Mouse (Mus musculus): ENCODE measurements around the gene Ddx55. TPM values are rescaled to one million over a fixed set of nuclear protein-coding genes. Genes with fewer than 3 reads are reported as not detected.
"Not testable (repeated sequence)": the region's sequence is repeated elsewhere in the genome, so short reads cannot be mapped to it uniquely, and the experiment has no call there.

The Ddx55 gene
- total RNA-seq, 1 experiment from 2014 or later = 28.2 TPM

DNA sequence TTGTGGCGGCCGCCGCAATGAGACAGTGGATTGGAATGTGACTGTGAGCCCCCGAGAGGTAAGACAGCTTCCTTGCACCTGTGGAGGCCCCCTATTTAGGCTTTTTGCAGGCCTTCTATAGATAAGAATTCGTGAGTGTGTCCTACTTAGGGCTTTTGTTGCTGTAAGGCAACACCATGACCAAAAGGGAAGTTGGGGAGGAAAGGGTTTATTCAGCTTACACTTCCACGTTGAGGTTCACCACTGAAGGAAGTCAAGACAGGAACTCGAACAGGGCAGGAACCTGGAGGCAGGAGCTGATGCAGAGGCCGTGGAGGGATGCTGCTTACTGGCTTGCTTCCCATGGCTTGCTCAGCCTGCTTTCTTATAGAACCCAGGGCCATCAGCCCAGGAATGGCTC, 47.1 kb downstream of the Ddx55 start:
- ATAC-seq (ENCODE audit: extremely low read depth, insufficient number of reproducible peaks, low FRiP score, poor library complexity, severe bottlenecking) = not testable (repeated sequence)

DNA sequence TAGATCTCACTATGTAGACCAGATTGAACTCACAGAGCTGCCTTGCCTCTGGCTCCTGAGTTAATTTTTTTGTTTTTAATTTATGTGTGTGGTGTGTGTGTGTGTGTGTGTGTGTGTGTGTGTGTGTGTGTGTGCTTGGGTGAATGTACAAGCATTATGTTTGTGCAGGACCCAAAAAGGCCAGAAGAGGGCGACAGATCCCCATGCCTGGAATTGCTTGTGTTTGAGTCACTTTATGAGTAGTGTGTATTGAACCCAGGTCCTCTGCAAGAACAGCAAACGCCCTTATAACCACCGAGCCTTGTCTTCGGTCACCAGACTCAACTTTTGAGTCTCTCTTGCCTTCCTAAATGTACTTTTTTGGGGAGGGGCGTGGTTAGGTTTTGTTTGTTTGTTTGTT, 49.7 kb downstream of the Ddx55 start:
- no peak for ATAC-seq (ENCODE audit: extremely low read depth, insufficient number of reproducible peaks, low FRiP score, poor library complexity, severe bottlenecking)

DNA sequence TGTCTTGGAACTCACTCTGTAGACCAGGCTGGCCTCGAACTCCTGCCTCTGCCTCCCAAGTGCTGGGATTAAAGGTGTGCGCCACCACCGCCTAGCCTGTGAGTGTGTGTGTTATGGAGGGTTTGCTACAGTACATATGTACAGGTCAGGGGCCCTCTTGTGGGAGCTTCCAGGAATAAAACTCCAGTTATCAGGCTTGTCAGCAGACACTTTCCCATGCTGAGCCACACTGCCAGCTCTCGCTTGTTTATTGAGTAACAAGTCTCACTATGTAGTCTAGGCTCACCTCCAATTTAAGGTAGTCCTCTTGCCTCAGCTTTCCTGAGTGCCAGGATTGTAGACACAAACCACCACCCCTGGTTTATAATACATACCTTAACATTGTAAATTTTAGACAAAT, 51.6 kb downstream of the Ddx55 start:
- no peak for ATAC-seq (ENCODE audit: extremely low read depth, insufficient number of reproducible peaks, low FRiP score, poor library complexity, severe bottlenecking)

GRCm38 (mm10) chr5:124605041-124605622, 52.5 kb downstream of the Ddx55 start:
- no peak for ATAC-seq (ENCODE audit: extremely low read depth, insufficient number of reproducible peaks, low FRiP score, poor library complexity, severe bottlenecking)

- no peak for ATAC-seq (ENCODE audit: extremely low read depth, insufficient number of reproducible peaks, low FRiP score, poor library complexity, severe bottlenecking)
These were observed 58.3 kb downstream of the Ddx55 start for GRCm38 (mm10) chr5:124610965-124611364.

DNA sequence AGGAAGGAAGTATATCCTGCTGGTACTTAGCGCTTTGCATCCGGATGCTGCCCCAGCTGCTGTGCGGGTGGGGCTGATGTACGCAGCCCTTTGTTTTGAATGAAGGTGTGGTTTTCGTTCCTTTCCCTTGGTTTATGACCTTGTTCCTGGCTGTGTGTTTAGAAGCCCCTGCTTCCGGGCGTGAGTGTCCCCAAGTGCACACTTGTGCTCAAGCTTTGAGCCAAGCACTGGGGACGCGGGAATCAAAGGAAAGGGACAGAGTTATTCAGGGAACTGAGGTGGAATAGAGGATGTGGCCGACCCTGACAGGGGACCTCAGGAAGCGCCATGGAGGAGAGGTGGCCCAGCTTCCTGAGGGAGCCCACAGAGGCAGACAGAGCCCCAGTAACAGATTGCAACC, 62.0 kb downstream of the Ddx55 start:
- no peak for ATAC-seq (ENCODE audit: extremely low read depth, insufficient number of reproducible peaks, low FRiP score, poor library complexity, severe bottlenecking)

DNA sequence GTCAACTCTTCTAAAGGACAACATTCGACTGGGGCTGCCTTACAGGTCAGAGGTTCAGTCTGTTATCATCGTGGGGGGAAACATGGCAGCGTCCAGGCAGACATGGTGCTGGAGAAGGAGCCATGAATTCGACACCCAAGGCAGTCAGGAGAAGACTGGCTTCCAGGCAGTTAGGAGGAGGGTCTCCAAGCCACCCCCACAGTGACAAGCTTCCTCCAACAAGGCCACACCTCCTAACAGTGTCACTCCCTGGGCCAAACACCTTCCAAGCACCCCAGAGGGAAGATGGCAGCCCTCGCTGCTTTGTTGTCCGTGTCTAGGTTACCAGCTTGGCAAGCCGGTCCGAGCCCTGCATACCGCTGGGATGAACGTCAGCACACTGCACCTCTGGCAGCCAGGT, 66.0 kb downstream of the Ddx55 start:
- no peak for ATAC-seq (ENCODE audit: extremely low read depth, insufficient number of reproducible peaks, low FRiP score, poor library complexity, severe bottlenecking)

Other genes with a start within 250 kb of the Ddx55 start
- 14.0 and 18.3 TPM in 2 replicates for gene Mphosph9, start 224.9 kb upstream of the Ddx55 start, total RNA-seq (2017)
- 5.5 and 6.9 TPM in 2 replicates for gene 2810006K23Rik, start 224.8 kb upstream of the Ddx55 start, total RNA-seq (2017)
- gene Cdk2ap1, start 189.8 kb upstream of the Ddx55 start, total RNA-seq (2017) = 78.1 and 86.2 TPM in 2 replicates
- gene Sbno1, start 126.9 kb upstream of the Ddx55 start, total RNA-seq (2017) = 306 and 307 TPM in 2 replicates
- gene Kmt5a, start 112.9 kb upstream of the Ddx55 start, total RNA-seq (2017) = 58.0 and 70.0 TPM in 2 replicates
- 40.5 and 44.6 TPM in 2 replicates for gene Rilpl2, start 74.5 kb upstream of the Ddx55 start, total RNA-seq (2017)
- gene Snrnp35, start 69.7 kb upstream of the Ddx55 start, total RNA-seq (2017) = 4.7 and 9.3 TPM in 2 replicates
- 1.2 and 1.7 TPM in 2 replicates for gene Rilpl1, start 21.5 kb upstream of the Ddx55 start, total RNA-seq (2017)
- gene Tmed2, start 12.2 kb upstream of the Ddx55 start, total RNA-seq (2017) = 321 and 409 TPM in 2 replicates
- gene Eif2b1, start 26.3 kb downstream of the Ddx55 start, total RNA-seq (2017) = 24.1 and 24.7 TPM in 2 replicates
- gene Gtf2h3, start 26.3 kb downstream of the Ddx55 start, total RNA-seq (2017) = 18.7 and 25.5 TPM in 2 replicates
- gene Atp6v0a2, start 75.7 kb downstream of the Ddx55 start, total RNA-seq (2017) = 29.8 and 30.4 TPM in 2 replicates
- gene Dnah10, start 172.2 kb downstream of the Ddx55 start, total RNA-seq (2017) = not detected in 2 replicates

Measured in neutrophil, adult 5-6 weeks (primary cell).